Mouse (Mus musculus) erythroblast, adult 5-6 weeks (primary cell): Measurements from ENCODE around the gene Hsd17b3. TPM values are rescaled to one million over a fixed set of nuclear protein-coding genes. Genes with fewer than 3 reads are reported as not detected.

Experiments used
- ATAC-seq: replicated peaks from 2 replicates; pipeline ENCODE4 v1.8.0; 2016; ENCODE audit warnings: moderate number of reproducible peaks, mild to moderate bottlenecking, moderate TSS enrichment, inconsistent platforms; ENCODE audit not compliant: poor library complexity, low FRiP score, severe bottlenecking
- total RNA-seq, 2 experiments: library from RNA; stranded (forward) in 1 of 2; stranded (reverse) in 1 of 2; fragments of 150-400 nt in 1 of 2; fragments of 200-764, 138-1000 nt in 1 of 2; gene quantifications; 2 replicates each; pipeline versions ENCODE4 v1.2.3 to v1.2.4; 2015 to 2017; ENCODE audit warnings: low replicate concordance in 2 of 2

Hsd17b3 gene
- not detected in 2 replicates for total RNA-seq (2015; ENCODE audit: low replicate concordance)
- total RNA-seq (2017; ENCODE audit: low replicate concordance) = not detected in 2 replicates

- ATAC-seq = no peak
These were observed at the start of gene Hsd17b3 for GRCm38 (mm10) chr13:64089130-64089529. TSS of gene Hsd17b3 (minus strand) at chr13:64089230.

- ATAC-seq = peak; percentile 61; the same call in 1 of the 2 replicates
These were observed 40.8 kb upstream of the Hsd17b3 start for GRCm38 (mm10) chr13:64129616-64130375.

DNA sequence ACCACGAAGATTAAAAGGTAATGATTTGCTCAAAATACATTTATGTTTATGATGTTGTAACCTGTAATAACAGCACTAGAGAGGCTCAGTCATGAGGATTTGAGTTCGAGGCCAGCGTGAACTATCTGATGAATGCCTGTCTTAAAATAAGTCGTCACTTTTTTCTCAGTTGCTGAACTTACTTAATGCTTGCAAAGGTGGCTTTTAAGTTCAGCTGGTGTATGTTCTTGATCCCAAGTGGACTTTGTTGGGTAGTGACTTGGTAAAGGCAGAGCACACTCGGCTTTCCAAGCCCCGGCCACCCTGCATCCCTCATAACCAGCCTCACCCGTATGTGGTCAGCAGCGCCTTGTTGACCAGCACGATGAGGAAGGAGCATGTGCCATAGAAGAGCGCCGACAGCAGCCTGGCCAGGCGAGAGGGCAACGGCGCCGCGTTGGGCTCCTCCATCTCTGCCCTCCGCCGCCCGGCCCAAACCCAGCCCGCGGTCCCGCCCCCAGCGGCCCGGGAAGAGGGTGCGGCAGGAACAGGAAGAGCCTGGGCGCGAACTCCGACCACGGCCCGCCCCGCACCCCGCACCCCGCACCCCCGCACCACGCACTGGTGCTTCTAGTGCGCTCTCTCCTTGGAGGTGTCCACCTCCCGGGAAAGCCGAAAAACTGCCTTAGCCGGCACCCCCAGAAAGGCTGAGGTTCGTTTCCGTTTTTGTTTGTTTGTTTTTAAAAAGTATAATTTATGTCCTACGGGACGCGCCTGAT is 40.0 kb upstream of the Hsd17b3 start, which contains the start of gene Slc35d2:
Gene Slc35d2, minus strand, starts transcription at position 511 of the 758 bp plus-strand sequence.
- ATAC-seq = peak; percentile 77

GRCm38 (mm10) chr13:64126316-64126715 is 37.3 kb upstream of the Hsd17b3 start:
- ATAC-seq = no peak

DNA sequence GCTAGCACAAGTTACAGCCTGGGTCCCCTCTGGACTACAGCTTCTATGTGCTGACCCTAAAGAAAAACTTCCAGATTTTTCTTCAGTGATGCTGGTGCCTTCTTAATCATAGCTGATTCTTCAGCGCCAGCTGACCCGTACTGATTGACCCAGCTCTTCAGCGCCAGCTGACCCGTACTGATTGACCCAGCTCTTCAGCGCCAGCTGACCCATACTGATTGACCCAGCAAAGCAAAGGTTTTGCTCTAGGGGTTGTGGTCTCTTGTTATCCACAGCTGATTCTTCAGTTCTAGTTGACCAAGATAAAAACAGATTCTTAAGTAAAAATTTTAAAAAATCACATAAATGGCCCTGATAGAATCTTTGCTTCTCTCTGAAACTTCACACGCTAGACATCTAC is 35.9 kb upstream of the Hsd17b3 start:
- no peak for ATAC-seq

DNA sequence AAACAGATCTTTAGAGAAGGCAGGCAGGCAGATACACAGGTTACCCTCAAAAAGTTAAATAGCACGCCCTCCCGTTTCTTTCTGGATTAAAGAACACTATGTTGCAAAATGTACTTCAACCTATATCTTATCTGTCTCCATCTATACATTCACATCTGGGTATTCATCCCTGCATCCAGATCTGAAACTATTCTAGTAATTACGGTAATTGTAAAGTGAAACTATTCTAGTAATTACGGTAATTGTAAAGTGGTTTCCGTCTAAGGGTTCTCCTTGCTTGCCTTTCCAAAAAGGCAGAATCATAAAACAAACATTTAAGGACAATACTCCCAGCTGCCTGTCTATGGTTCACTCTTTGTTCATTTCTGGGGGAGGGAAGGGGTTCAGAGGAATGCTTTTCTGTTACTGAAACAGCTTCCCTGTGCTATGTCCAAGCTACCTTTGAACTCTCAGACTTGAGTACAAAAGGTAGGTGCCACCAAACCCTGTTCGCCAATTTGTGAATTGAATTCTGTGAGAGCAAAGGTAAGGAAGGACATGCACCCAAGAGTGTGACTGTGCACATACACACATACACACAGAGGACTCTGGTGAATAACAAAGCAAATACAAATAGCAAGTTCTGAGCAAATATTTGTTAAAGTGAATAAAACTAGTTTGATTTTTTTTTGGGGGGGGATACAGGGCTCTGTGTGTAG is 34.6 kb upstream of the Hsd17b3 start:
- no peak for ATAC-seq

DNA sequence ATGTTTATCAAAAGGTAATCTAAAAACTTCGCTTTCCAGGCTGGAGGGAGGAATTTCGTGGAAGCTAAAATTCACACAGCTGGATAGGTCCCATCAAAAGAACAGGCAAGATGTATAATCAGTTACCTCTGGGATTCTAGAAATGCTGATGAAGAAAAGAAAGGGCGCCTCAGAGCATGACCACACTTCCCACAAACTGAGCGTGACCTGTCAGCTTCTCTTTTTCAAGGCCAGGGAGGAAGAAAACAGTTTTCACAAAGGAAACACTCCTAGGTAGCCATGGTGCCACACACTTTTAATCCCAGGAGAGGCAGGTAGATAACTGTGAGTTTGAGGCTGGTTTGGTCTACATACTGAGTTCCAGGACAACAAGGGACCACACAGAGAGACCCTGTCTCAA is 31.7 kb upstream of the Hsd17b3 start:
- no peak for ATAC-seq

- no peak for ATAC-seq
These were observed 28.4 kb upstream of the Hsd17b3 start for GRCm38 (mm10) chr13:64117442-64117841.

GRCm38 (mm10) chr13:64110421-64110820 is 21.4 kb upstream of the Hsd17b3 start:
- ATAC-seq = no peak

- no peak for ATAC-seq
These were observed 19.4 kb upstream of the Hsd17b3 start for GRCm38 (mm10) chr13:64108381-64108850.

- ATAC-seq = no peak
These were observed 18.5 kb upstream of the Hsd17b3 start for GRCm38 (mm10) chr13:64107535-64107934.

GRCm38 (mm10) chr13:64107105-64107504 is 18.1 kb upstream of the Hsd17b3 start:
- no peak for ATAC-seq

GRCm38 (mm10) chr13:64105690-64106089 is 16.7 kb upstream of the Hsd17b3 start:
- no peak for ATAC-seq

DNA sequence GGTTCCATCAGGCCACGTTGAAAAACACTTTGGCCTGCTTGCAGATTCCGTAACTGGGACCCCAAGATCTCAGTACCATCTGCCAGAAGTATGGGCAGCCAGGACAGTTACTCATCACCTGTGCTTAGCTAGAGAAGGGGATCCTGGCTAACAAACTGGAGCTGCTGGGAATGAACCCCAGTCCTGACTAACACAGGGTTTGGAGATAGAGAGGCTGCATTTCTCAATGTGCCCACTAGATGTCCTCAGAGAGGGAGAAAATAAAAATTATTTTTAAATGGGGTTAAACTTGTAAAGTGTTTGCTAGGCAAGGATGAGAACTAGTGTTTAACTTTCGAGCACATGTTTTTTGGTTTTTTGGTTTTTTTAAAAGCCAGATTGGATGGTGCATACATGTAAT is 11.2 kb upstream of the Hsd17b3 start:
- ATAC-seq = no peak

DNA sequence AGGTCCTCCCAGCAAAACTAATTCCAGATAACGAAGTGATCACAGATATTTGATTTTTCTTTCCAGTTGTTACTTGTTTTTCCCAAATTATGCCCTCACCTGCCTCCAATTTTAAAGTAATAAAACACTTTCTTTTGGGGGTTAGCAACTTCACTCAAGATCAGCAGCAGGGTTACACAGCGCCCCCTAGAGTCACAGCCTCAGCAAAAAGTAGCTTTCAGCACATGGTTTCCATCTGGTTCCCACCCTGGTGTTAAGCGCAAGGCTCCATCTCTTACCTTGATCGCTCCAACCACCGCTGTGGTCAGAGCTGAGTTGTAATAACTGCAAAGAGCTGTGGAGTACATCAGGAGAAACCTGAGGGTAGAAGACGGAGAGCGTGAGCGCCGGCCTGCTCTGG is 10.0 kb upstream of the Hsd17b3 start:
- ATAC-seq = no peak

GRCm38 (mm10) chr13:64093341-64093740 is 4.3 kb upstream of the Hsd17b3 start:
- ATAC-seq = no peak; the same call in 1 of the 2 replicates

GRCm38 (mm10) chr13:64092752-64093151 is 3.7 kb upstream of the Hsd17b3 start:
- ATAC-seq = no peak

GRCm38 (mm10) chr13:64092141-64092540 is 3.1 kb upstream of the Hsd17b3 start:
- no peak for ATAC-seq

GRCm38 (mm10) chr13:64091006-64091405 is 2.0 kb upstream of the Hsd17b3 start:
- no peak for ATAC-seq

DNA sequence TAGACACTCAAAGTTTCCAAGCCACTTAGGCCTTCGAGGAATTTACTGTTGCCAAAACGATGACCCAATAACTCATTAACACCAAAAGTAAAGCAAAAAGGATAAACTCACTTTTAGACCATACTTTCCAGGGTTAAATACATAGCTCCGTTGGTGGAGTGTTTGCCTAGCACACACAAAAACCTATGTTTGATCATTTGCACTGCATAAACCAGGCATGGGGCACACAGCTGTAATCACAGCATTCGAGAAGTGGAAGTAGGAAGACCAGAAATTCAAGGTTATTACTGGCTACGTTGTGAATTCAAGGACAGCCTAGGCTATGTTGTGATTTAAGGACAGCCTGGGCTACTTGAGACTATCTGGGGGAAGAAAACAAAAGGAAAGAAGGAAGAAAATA is 1.2 kb upstream of the Hsd17b3 start:
- ATAC-seq = no peak
